Mouse (Mus musculus) heart, adult 2 months (tissue): ENCODE results near the gene Rab31. TPM values are rescaled to one million over a fixed set of nuclear protein-coding genes. Genes with fewer than 3 reads are reported as not detected.

Experiments
- DNase-seq, 2 experiments: peaks; one replicate each; pipeline ENCODE4 v3.0.0; 2021
- H3K27ac ChIP-seq: fragments of 200-600 bp; 2 replicates; pipeline ENCODE4 v1.8.1; 2022
- H3K27me3 ChIP-seq: fragments of 200-500 bp; 2 replicates; pipeline ENCODE4 v1.6.1; 2012; ENCODE audit warnings: mild to moderate bottlenecking, low read length, inconsistent platforms, mixed read lengths; ENCODE audit not compliant: control insufficient read depth, insufficient read depth
- H3K36me3 ChIP-seq: fragments of 200-500 bp; 2 replicates; pipeline ENCODE4 v1.6.1; 2012; ENCODE audit warnings: low read length, inconsistent platforms; ENCODE audit not compliant: control insufficient read depth, insufficient read depth
- H3K4me1 ChIP-seq: fragments of 200-500 bp; 2 replicates; pipeline ENCODE4 v1.6.1; 2011; ENCODE audit warnings: low read length; ENCODE audit not compliant: control insufficient read depth, insufficient read depth
- H3K4me3 ChIP-seq: fragments of 200-600 bp; 2 replicates; pipeline ENCODE4 v1.8.1; 2022
- H3K79me2 ChIP-seq: fragments of 200-500 bp; replicated peaks from 2 replicates; pipeline ENCODE4 v1.6.1; 2012; ENCODE audit warnings: mild to moderate bottlenecking, inconsistent platforms, low read length, moderate library complexity, mixed read lengths; ENCODE audit not compliant: control insufficient read depth, insufficient read depth
- H3K9ac ChIP-seq: fragments of 200-500 bp; 2 replicates; pipeline ENCODE4 v1.6.1; 2012; ENCODE audit warnings: low read depth, mild to moderate bottlenecking, control low read depth, inconsistent platforms, low read length, mixed read lengths
- CTCF ChIP-seq: fragments of 200-600 bp; IDR thresholded peaks from 2 replicates; pipeline ENCODE4 v1.8.1; 2022; ENCODE audit warnings: antibody characterized with exemption, mild to moderate bottlenecking, moderate library complexity
- EP300 ChIP-seq: fragments of 200-500 bp; IDR thresholded peaks from 2 replicates; pipeline ENCODE4 v1.6.1; 2011; ENCODE audit warnings: low read depth, low read length, control low read depth; ENCODE audit not compliant: insufficient read depth
- POLR2A ChIP-seq: fragments of 200-500 bp; IDR thresholded peaks from 2 replicates; pipeline ENCODE4 v1.6.1; 2011; ENCODE audit warnings: mild to moderate bottlenecking, low read depth, low read length, control low read depth; ENCODE audit not compliant: insufficient read depth
- WGBS: fragments of 180-500 bp; shearing (Covaris S2); methylation state at CpG from one replicate; pipeline ENCODE4 v1.1.7; 2018; 5-methylcytosine and 5-hydroxymethylcytosine counted together
- intact Hi-C: fragments of 180-260 bp; cut with DNase I; formaldehyde crosslinking; loops from one replicate; pipeline ENCODE4 v1.15.1; 2025
- polyA plus RNA-seq: library from polyadenylated mRNA; depleted of rRNA; stranded (reverse); fragments of >200 nt; gene quantifications from 2 replicates; pipeline ENCODE4 v1.2.3, GENCODE M21; 2012
- total RNA-seq, 2 experiments: library from RNA; stranded (reverse); gene quantifications; 2 replicates each; pipeline ENCODE4 v1.2.3; 2021

Gene Rab31
- total and polyA plus RNA-seq, 3 experiments = 12.5 to 16.5 (median 13.0) TPM

GRCm38 (mm10) chr17:65729945-65730741 is 42.4 kb downstream of the Rab31 start:
- Histone ChIP-seq H3K4me1 (peaks cover 20% of the 10 kb centered on the region), H3K27ac (peak overlapping the region; percentile 57), H3K4me3 (no peak overlapping the region), H3K79me2 (no peaks in the 10 kb centered on the region), H3K9ac (no peak overlapping the region), H3K27me3 (no peaks in the 10 kb centered on the region), H3K36me3 (no peaks in the 10 kb centered on the region)
- intact Hi-C loops = loop anchor here (2.0 to 5.0 kb wide), 2 partner anchors 39 to 53 kb away; no protein-coding TSS in a partner anchor
- 36% methylated on average over 16 of the region's 16 CpGs for WGBS
- TF ChIP-seq EP300 (no peak), CTCF (no peak), POLR2A (no peak)
- DNase-seq = peak in 1 of 2 experiments; percentile 17

GRCm38 (mm10) chr17:65726755-65727154 is 45.8 kb downstream of the Rab31 start:
- H3K4me3 ChIP-seq = no peak overlapping the region
- peak overlapping the region; percentile 43 for H3K27ac ChIP-seq

GRCm38 (mm10) chr17:65726274-65726673 is 46.3 kb downstream of the Rab31 start:
- DNase-seq = no peak
- H3K27ac ChIP-seq = peak overlapping the region; percentile 43
- intact Hi-C loops = no loop called here
- H3K4me1 ChIP-seq = peaks cover 12% of the 10 kb centered on the region
- no peaks in the 10 kb centered on the region for H3K79me2 ChIP-seq
- no peaks in the 10 kb centered on the region for H3K27me3 ChIP-seq
- TF ChIP-seq POLR2A (no peak), EP300 (0 out of 2 replicates have a peak, but pooled peaks have one; percentile 15), CTCF (peak; percentile 66)
- H3K36me3 ChIP-seq = no peaks in the 10 kb centered on the region
- H3K4me3 ChIP-seq = no peak overlapping the region
- 60% methylated on average over 6 of the region's 6 CpGs for WGBS
- no peak overlapping the region for H3K9ac ChIP-seq

More at GRCm38 (mm10) chr17:65726755-65727154, 45.8 kb downstream of the Rab31 start:
- peak in 1 of 2 experiments; percentile 38 for DNase-seq
- 0 out of 2 replicates have a peak, but pooled peaks have one; percentile 1 for TF ChIP-seq EP300
- no peak for TF ChIP-seq POLR2A
- TF ChIP-seq CTCF = no peak
- no peaks in the 10 kb centered on the region for H3K79me2 ChIP-seq
- H3K27me3 ChIP-seq = no peaks in the 10 kb centered on the region
- peaks cover 12% of the 10 kb centered on the region for H3K4me1 ChIP-seq
- intact Hi-C loops = no loop called here
- 58% methylated on average over 5 of the region's 5 CpGs for WGBS
- no peaks in the 10 kb centered on the region for H3K36me3 ChIP-seq
- H3K9ac ChIP-seq = no peak overlapping the region

GRCm38 (mm10) chr17:65725814-65726213 is 46.7 kb downstream of the Rab31 start:
- Histone ChIP-seq H3K79me2 (no peaks in the 10 kb centered on the region), H3K4me3 (no peak overlapping the region), H3K4me1 (peaks cover 12% of the 10 kb centered on the region), H3K36me3 (no peaks in the 10 kb centered on the region), H3K27me3 (no peaks in the 10 kb centered on the region), H3K9ac (no peak overlapping the region), H3K27ac (no peak overlapping the region)
- intact Hi-C loops = no loop called here
- TF ChIP-seq EP300 (no peak), CTCF (no peak), POLR2A (no peak)
- DNase-seq = no peak
- 69% methylated on average over 2 of the region's 2 CpGs for WGBS

- Histone ChIP-seq H3K27me3 (no peaks in the 10 kb centered on the region), H3K36me3 (no peaks in the 10 kb centered on the region), H3K9ac (no peak overlapping the region), H3K79me2 (no peaks in the 10 kb centered on the region), H3K4me1 (peaks cover 10% of the 10 kb centered on the region), H3K27ac (no peak overlapping the region), H3K4me3 (no peak overlapping the region)
- 72% methylated on average over 8 of the region's 8 CpGs for WGBS
- intact Hi-C loops = no loop called here
- DNase-seq = no peak
- TF ChIP-seq CTCF (no peak), EP300 (no peak), POLR2A (no peak)
Observed at GRCm38 (mm10) chr17:65725381-65725780, 47.2 kb downstream of the Rab31 start.

GRCm38 (mm10) chr17:65724254-65724653 is 48.3 kb downstream of the Rab31 start:
- Histone ChIP-seq H3K27ac (no peak overlapping the region), H3K4me1 (peaks cover 10% of the 10 kb centered on the region), H3K79me2 (no peaks in the 10 kb centered on the region), H3K4me3 (no peak overlapping the region), H3K9ac (no peak overlapping the region), H3K27me3 (no peaks in the 10 kb centered on the region), H3K36me3 (no peaks in the 10 kb centered on the region)
- intact Hi-C loops = no loop called here
- TF ChIP-seq CTCF (no peak), POLR2A (no peak), EP300 (0 out of 2 replicates have a peak, but pooled peaks have one; percentile 15)
- 48% methylated on average over 11 of the region's 11 CpGs for WGBS
- DNase-seq = peak; percentile 35 to 66
